Mouse (Mus musculus): ENCODE results near the gene Fbxl17. TPM values are rescaled to one million over a fixed set of nuclear protein-coding genes. Genes with fewer than 3 reads are reported as not detected.

Fbxl17 gene
- total RNA-seq, 2 experiments from 2014 or later: 46.3 to 49.5 TPM

GRCm38 (mm10) chr17:63073342-63073741 is 426.5 kb downstream of the Fbxl17 start:
- no peak overlapping the region for H3K27ac ChIP-seq
- no peak for DNase-seq
- intact Hi-C loops (cut with DNase I): no loop called here
- no peak overlapping the region for H3K4me3 ChIP-seq
- no peak for TF ChIP-seq CTCF (IDR thresholded peaks at IDR 0.05)

GRCm38 (mm10) chr17:63071134-63071923 is 428.5 kb downstream of the Fbxl17 start:
- no peak overlapping the region for H3K27ac ChIP-seq
- DNase-seq: no peak
- TF ChIP-seq CTCF (IDR thresholded peaks at IDR 0.05): no peak
- intact Hi-C loops (cut with DNase I): no loop called here
- no peak overlapping the region for H3K4me3 ChIP-seq

GRCm38 (mm10) chr17:63070161-63070761 is 429.6 kb downstream of the Fbxl17 start:
- no peak for TF ChIP-seq CTCF (IDR thresholded peaks at IDR 0.05)
- intact Hi-C loops (cut with DNase I): no loop called here

GRCm38 (mm10) chr17:63062785-63063184 is 437.0 kb downstream of the Fbxl17 start:
- no peak for DNase-seq
- intact Hi-C loops (cut with DNase I): no loop called here
- Histone ChIP-seq H3K4me3 (no peak overlapping the region), H3K27ac (no peak overlapping the region)
- no peak for TF ChIP-seq CTCF (IDR thresholded peaks at IDR 0.05)

More at GRCm38 (mm10) chr17:63070161-63070761, 429.6 kb downstream of the Fbxl17 start:
- Histone ChIP-seq H3K27ac (no peak overlapping the region), H3K4me3 (no peak overlapping the region)
- no peak for DNase-seq

- Histone ChIP-seq H3K27ac (no peak overlapping the region), H3K4me3 (no peak overlapping the region)
- no peak for TF ChIP-seq CTCF (IDR thresholded peaks at IDR 0.05)
- intact Hi-C loops (cut with DNase I): no loop called here
- DNase-seq: no peak
Observed at GRCm38 (mm10) chr17:63061786-63062185, 438.0 kb downstream of the Fbxl17 start.

- no peak overlapping the region for H3K4me3 ChIP-seq
- no peak for DNase-seq
- intact Hi-C loops (cut with DNase I): no loop called here
- no peak for TF ChIP-seq CTCF (IDR thresholded peaks at IDR 0.05)
- no peak overlapping the region for H3K27ac ChIP-seq
Observed at GRCm38 (mm10) chr17:63060814-63061213, 439.0 kb downstream of the Fbxl17 start.

- Histone ChIP-seq H3K4me3 (no peak overlapping the region), H3K27ac (no peak overlapping the region)
- intact Hi-C loops (cut with DNase I): no loop called here
- DNase-seq: no peak
- TF ChIP-seq CTCF (IDR thresholded peaks at IDR 0.05): no peak
Observed at GRCm38 (mm10) chr17:63057740-63058388, 442.0 kb downstream of the Fbxl17 start.

GRCm38 (mm10) chr17:63056976-63057375 is 442.8 kb downstream of the Fbxl17 start:
- intact Hi-C loops (cut with DNase I): no loop called here

GRCm38 (mm10) chr17:63053311-63053710 is 446.5 kb downstream of the Fbxl17 start:
- Histone ChIP-seq H3K4me3 (no peak overlapping the region), H3K27ac (no peak overlapping the region)
- no peak for DNase-seq
- intact Hi-C loops (cut with DNase I): no loop called here
- no peak for TF ChIP-seq CTCF (IDR thresholded peaks at IDR 0.05)

More at GRCm38 (mm10) chr17:63056976-63057375, 442.8 kb downstream of the Fbxl17 start:
- no peak overlapping the region for H3K4me3 ChIP-seq
- no peak overlapping the region for H3K27ac ChIP-seq
- TF ChIP-seq CTCF (IDR thresholded peaks at IDR 0.05): no peak
- no peak for DNase-seq

GRCm38 (mm10) chr17:63046401-63046800 is 453.4 kb downstream of the Fbxl17 start:
- H3K27ac ChIP-seq: no peak overlapping the region
- intact Hi-C loops (cut with DNase I): no loop called here
- no peak for DNase-seq
- H3K4me3 ChIP-seq: no peak overlapping the region
- TF ChIP-seq CTCF (IDR thresholded peaks at IDR 0.05): no peak

GRCm38 (mm10) chr17:63045297-63045696 is 454.5 kb downstream of the Fbxl17 start:
- DNase-seq: no peak
- intact Hi-C loops (cut with DNase I): no loop called here
- Histone ChIP-seq H3K4me3 (no peak overlapping the region), H3K27ac (no peak overlapping the region)
- no peak for TF ChIP-seq CTCF (IDR thresholded peaks at IDR 0.05)

GRCm38 (mm10) chr17:63043046-63043675 is 456.7 kb downstream of the Fbxl17 start:
- no peak overlapping the region for H3K27ac ChIP-seq
- H3K4me3 ChIP-seq: no peak overlapping the region
- no peak for TF ChIP-seq CTCF (IDR thresholded peaks at IDR 0.05)
- intact Hi-C loops (cut with DNase I): no loop called here
- DNase-seq: no peak

- intact Hi-C loops (cut with DNase I): no loop called here
- no peak for TF ChIP-seq CTCF (IDR thresholded peaks at IDR 0.05)
- H3K27ac ChIP-seq: no peak overlapping the region
- DNase-seq: no peak
- H3K4me3 ChIP-seq: no peak overlapping the region
Observed at GRCm38 (mm10) chr17:63037562-63037961, 462.3 kb downstream of the Fbxl17 start.
